Mouse (Mus musculus) CD4-positive, CD25-positive, alpha-beta regulatory T cell, adult 2 months (primary cell): ENCODE measurements around the gene Gm10750.
"Not testable (repeated sequence)": the region's sequence is repeated elsewhere in the genome, so short reads cannot be mapped to it uniquely, and the experiment has no call there.

ENCODE experiments used
- DNase-seq: peaks from one replicate; pipeline ENCODE4 v3.0.0-alpha.2; 2012; ENCODE audit warnings: low read depth, low spot score

Gene Gm10750

GRCm38 (mm10) chr2:149017137-149017536 is at the start of gene Gm10750:
TSS of gene Gm10750 (minus strand) at chr2:149017237.
- DNase-seq = not testable (repeated sequence)

- DNase-seq = no peak
Observed at GRCm38 (mm10) chr2:149004826-149005225, 12.2 kb downstream of the Gm10750 start.

DNA sequence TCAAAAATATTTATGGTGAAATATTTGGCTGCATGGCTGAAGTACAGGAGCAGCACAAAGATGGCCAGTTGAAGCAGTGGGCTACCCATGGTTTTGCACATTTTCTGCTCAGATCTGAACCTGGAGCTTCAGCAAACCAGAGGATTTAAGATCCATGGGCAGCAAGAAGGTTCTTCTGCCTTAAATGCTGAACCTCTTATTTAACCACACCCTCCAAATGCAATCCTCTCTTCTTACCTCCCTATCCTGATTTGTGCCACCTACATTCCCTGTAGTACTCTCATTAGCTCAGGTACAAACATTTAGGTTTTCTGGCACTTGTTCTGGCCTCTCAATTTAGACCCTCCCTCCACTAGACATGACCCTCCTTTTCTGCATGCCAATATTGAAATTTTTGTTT is 13.9 kb downstream of the Gm10750 start, which contains the start of gene Gm1330:
TSS of gene Gm1330 (minus strand) at position 101 of the 400 bp plus-strand sequence.
- DNase-seq = no peak

- no peak for DNase-seq
Observed at GRCm38 (mm10) chr2:148995133-148995532, 21.9 kb downstream of the Gm10750 start.
